Mouse (Mus musculus) G1E (cell line): ENCODE results near the gene 1700037C18Rik. TPM values are rescaled to one million over a fixed set of nuclear protein-coding genes. Genes with fewer than 3 reads are reported as not detected.

Experiments
- ATAC-seq: 2 replicates; pipeline ENCODE4 v1.8.0; 2016; ENCODE audit warnings: mild to moderate bottlenecking; ENCODE audit not compliant: insufficient number of reproducible peaks, poor library complexity, low FRiP score, severe bottlenecking; ENCODE audit errors: extremely low read depth
- DNase-seq: peaks from one replicate; pipeline ENCODE4 v3.0.0; 2012; ENCODE audit warnings: low spot score
- H3K27me3 ChIP-seq: 2 replicates; pipeline ENCODE4 v1.6.1; 2012; ENCODE audit warnings: mild to moderate bottlenecking, low read length, inconsistent platforms; ENCODE audit not compliant: insufficient read depth
- H3K36me3 ChIP-seq: replicated peaks from 2 replicates; pipeline ENCODE3; 2012; ENCODE audit warnings: mild to moderate bottlenecking, inconsistent platforms
- H3K4me1 ChIP-seq: 2 replicates; pipeline ENCODE4 v1.6.1; 2012; ENCODE audit warnings: low read depth, low read length, inconsistent platforms, mixed read lengths; ENCODE audit not compliant: insufficient read depth
- H3K4me3 ChIP-seq: 2 replicates; pipeline ENCODE4 v1.5.1; 2012; ENCODE audit warnings: low read depth, mild to moderate bottlenecking, inconsistent platforms, low read length, moderate library complexity, mixed read lengths
- H3K9me3 ChIP-seq: replicated peaks from 2 replicates; pipeline ENCODE4 v1.6.1; 2012; ENCODE audit warnings: inconsistent platforms
- GATA1 ChIP-seq: IDR thresholded peaks from 2 replicates; pipeline ENCODE4 v1.6.1; 2012; ENCODE audit warnings: borderline replicate concordance, low read length, inconsistent platforms, mixed read lengths
- GATA2 ChIP-seq: IDR thresholded peaks from 2 replicates; pipeline ENCODE4 v1.6.1; 2012; ENCODE audit warnings: low read depth, low read length, inconsistent platforms, borderline replicate concordance
- POLR2AphosphoS5 ChIP-seq: IDR thresholded peaks from 2 replicates; pipeline ENCODE4 v1.6.1; 2012; ENCODE audit warnings: low read depth, low read length, inconsistent platforms; ENCODE audit not compliant: insufficient replicate concordance
- TAL1 ChIP-seq: conservative IDR thresholded peaks from 2 replicates; pipeline ENCODE4 v1.6.1; 2012; ENCODE audit warnings: low read depth, low read length, inconsistent platforms, mixed read lengths
- polyA plus RNA-seq: library from polyadenylated mRNA; stranded (reverse); fragments of >175 nt; gene quantifications from 2 replicates; pipeline ENCODE4 v1.2.3, GENCODE M21; 2012
- total RNA-seq, 2 experiments: library from RNA; stranded (forward) in 1 of 2; stranded (reverse) in 1 of 2; fragments of 200-1000 nt in 1 of 2; fragments of >200 nt in 1 of 2; fragmentation: Nextera tagmentation in 1 of 2; gene quantifications; 2 replicates each; pipeline ENCODE4 v1.2.3; 2014 to 2017

Gene 1700037C18Rik
- total and polyA plus RNA-seq, 3 experiments: 2.5 to 8.2 (median 6.2) TPM

DNA sequence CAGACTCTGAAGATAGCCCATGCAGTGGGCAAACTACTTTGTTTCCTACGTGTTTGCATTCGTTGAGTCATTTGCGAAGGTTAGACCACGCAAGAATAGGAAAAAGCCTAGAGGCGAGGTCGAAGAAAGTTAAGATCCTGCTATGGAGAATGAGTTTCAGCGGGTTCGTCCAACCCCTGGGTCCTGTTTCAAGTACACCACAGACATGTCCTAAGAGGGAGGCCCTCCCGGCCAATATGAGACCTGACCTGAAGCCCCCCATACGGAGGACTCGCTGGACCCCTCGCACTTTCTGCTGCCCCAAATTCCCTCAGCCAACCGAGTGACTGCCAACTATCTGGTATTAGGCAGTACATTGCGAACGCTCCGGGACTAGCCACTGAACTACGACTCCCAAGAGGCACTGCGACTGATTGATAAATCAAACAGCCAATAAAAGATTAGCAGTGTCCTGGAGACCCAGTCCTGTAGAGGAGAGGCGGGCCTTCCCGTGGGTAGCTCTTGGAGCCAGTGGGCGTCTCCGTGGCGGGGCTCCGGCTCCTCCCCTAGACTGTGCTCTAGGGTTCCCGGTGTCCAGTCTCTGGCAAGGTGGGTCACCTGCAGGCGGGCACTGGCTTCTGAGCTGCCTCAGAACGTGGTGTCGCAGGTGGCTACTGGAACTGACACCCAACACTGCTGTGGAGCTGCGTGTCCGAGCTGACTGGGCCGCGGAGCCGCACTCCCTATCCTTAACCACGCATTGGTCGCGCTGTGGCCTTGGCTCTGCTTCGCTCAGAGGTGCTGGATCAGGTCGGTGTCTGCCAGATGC, 61.6 kb downstream of the 1700037C18Rik start, which contains the start of gene Zfp174:
Gene Zfp174, plus strand, starts transcription at position 558 of the 808 bp plus-strand sequence.
- peaks cover 6% of the 10 kb centered on the region; the same call in 1 of the 2 replicates for H3K27me3 ChIP-seq
- ATAC-seq: peak; percentile 100
- TF ChIP-seq POLR2AphosphoS5 (no peak), TAL1 (no peak), GATA1 (no peak), GATA2 (no peak)
- DNase-seq: peak; percentile 98
- H3K4me3 ChIP-seq: peak within 1 kb of the TSS; percentile 92
- H3K36me3 ChIP-seq: no peaks in the 10 kb centered on the region
- H3K4me1 ChIP-seq: peaks cover 24% of the 10 kb centered on the region
- no peaks in the 10 kb centered on the region for H3K9me3 ChIP-seq

Other genes with a start within 250 kb of the 1700037C18Rik start
- not detected in 2 replicates for gene Mefv, start 190.6 kb downstream of the 1700037C18Rik start, total RNA-seq (2014; fragmentation: Nextera tagmentation)
- gene Mefv, start 190.6 kb downstream of the 1700037C18Rik start, total RNA-seq (2017): 0.11 and 0.12 TPM in 2 replicates
- not detected in 2 replicates for gene Mefv, start 190.6 kb downstream of the 1700037C18Rik start, polyA plus RNA-seq
- 35.8 and 50.7 TPM in 2 replicates for gene Zfp263, start 164.6 kb downstream of the 1700037C18Rik start, total RNA-seq (2014; fragmentation: Nextera tagmentation)
- 36.4 and 43.3 TPM in 2 replicates for gene Zfp263, start 164.6 kb downstream of the 1700037C18Rik start, total RNA-seq (2017)
- 20.7 and 25.3 TPM in 2 replicates for gene Zfp263, start 164.6 kb downstream of the 1700037C18Rik start, polyA plus RNA-seq
- gene Olfr15, start 77.8 kb downstream of the 1700037C18Rik start, total RNA-seq (2014; fragmentation: Nextera tagmentation): not detected in 2 replicates
- gene Olfr15, start 77.8 kb downstream of the 1700037C18Rik start, total RNA-seq (2017): 0.06 and 0.11 TPM in 2 replicates
- not detected in 2 replicates for gene Olfr15, start 77.8 kb downstream of the 1700037C18Rik start, polyA plus RNA-seq
- gene Zfp174, start 61.4 kb downstream of the 1700037C18Rik start, total RNA-seq (2014; fragmentation: Nextera tagmentation): 2.8 and 3.9 TPM in 2 replicates
- gene Zfp174, start 61.4 kb downstream of the 1700037C18Rik start, total RNA-seq (2017): 1.3 and 1.8 TPM in 2 replicates
- 0.16 and 0.19 TPM in 2 replicates for gene Zfp174, start 61.4 kb downstream of the 1700037C18Rik start, polyA plus RNA-seq
- 57.5 and 71.6 TPM in 2 replicates for gene Naa60, start 36.3 kb downstream of the 1700037C18Rik start, total RNA-seq (2014; fragmentation: Nextera tagmentation)
- gene Naa60, start 36.3 kb downstream of the 1700037C18Rik start, total RNA-seq (2017): 25.6 and 25.7 TPM in 2 replicates
- gene Naa60, start 36.3 kb downstream of the 1700037C18Rik start, polyA plus RNA-seq: 26.0 and 28.7 TPM in 2 replicates
- 23.3 and 23.6 TPM in 2 replicates for gene Zfp597, start 24.1 kb downstream of the 1700037C18Rik start, total RNA-seq (2014; fragmentation: Nextera tagmentation)
- 24.2 and 26.7 TPM in 2 replicates for gene Zfp597, start 24.1 kb downstream of the 1700037C18Rik start, total RNA-seq (2017)
- gene Zfp597, start 24.1 kb downstream of the 1700037C18Rik start, polyA plus RNA-seq: 2.7 and 3.0 TPM in 2 replicates
- gene Gm20695, start 24.0 kb downstream of the 1700037C18Rik start, total RNA-seq (2014; fragmentation: Nextera tagmentation): not detected in 2 replicates
- 0.33 TPM in 1 of 2 replicates, not detected in the other for gene Gm20695, start 24.0 kb downstream of the 1700037C18Rik start, total RNA-seq (2017)
- not detected in 2 replicates for gene Gm20695, start 24.0 kb downstream of the 1700037C18Rik start, polyA plus RNA-seq
- 12.0 and 24.2 TPM in 2 replicates for gene Cluap1, start 112 bp upstream of the 1700037C18Rik start, total RNA-seq (2014; fragmentation: Nextera tagmentation)
- gene Cluap1, start 112 bp upstream of the 1700037C18Rik start, total RNA-seq (2017): 26.4 and 26.9 TPM in 2 replicates
- gene Cluap1, start 112 bp upstream of the 1700037C18Rik start, polyA plus RNA-seq: 23.6 and 30.4 TPM in 2 replicates
- gene Nlrc3, start 67.9 kb upstream of the 1700037C18Rik start, total RNA-seq (2014; fragmentation: Nextera tagmentation): not detected in 2 replicates
- gene Nlrc3, start 67.9 kb upstream of the 1700037C18Rik start, total RNA-seq (2017): 0.16 and 0.23 TPM in 2 replicates
- gene Nlrc3, start 67.9 kb upstream of the 1700037C18Rik start, polyA plus RNA-seq: not detected in 2 replicates
- gene Slx4, start 95.1 kb upstream of the 1700037C18Rik start, total RNA-seq (2014; fragmentation: Nextera tagmentation): 47.5 and 51.8 TPM in 2 replicates
- gene Slx4, start 95.1 kb upstream of the 1700037C18Rik start, total RNA-seq (2017): 30.8 and 36.8 TPM in 2 replicates
- gene Slx4, start 95.1 kb upstream of the 1700037C18Rik start, polyA plus RNA-seq: 17.0 and 22.0 TPM in 2 replicates
- gene Dnase1, start 128.3 kb upstream of the 1700037C18Rik start, total RNA-seq (2014; fragmentation: Nextera tagmentation): not detected in 2 replicates
- gene Dnase1, start 128.3 kb upstream of the 1700037C18Rik start, total RNA-seq (2017): 0.41 and 0.49 TPM in 2 replicates
- not detected in 2 replicates for gene Dnase1, start 128.3 kb upstream of the 1700037C18Rik start, polyA plus RNA-seq
- 134 and 135 TPM in 2 replicates for gene Trap1, start 169.1 kb upstream of the 1700037C18Rik start, total RNA-seq (2014; fragmentation: Nextera tagmentation)
- 111 and 117 TPM in 2 replicates for gene Trap1, start 169.1 kb upstream of the 1700037C18Rik start, total RNA-seq (2017)
- 413 and 470 TPM in 2 replicates for gene Trap1, start 169.1 kb upstream of the 1700037C18Rik start, polyA plus RNA-seq